Mouse (Mus musculus) forebrain, embryonic 14.5 days (tissue): ENCODE data around the gene A130010J15Rik. TPM values are rescaled to one million over a fixed set of nuclear protein-coding genes. Genes with fewer than 3 reads are reported as not detected.

Experiments
- ATAC-seq: fragments of 200-750 bp; cut with Nextera tagmentation; 2 replicates; pipeline ENCODE4 v1.8.0; 2017; ENCODE audit warnings: mild to moderate bottlenecking, moderate library complexity
- DNase-seq: peaks from one replicate; pipeline ENCODE4 v3.0.0-alpha.2; 2015; ENCODE audit warnings: low spot score
- H3K27ac ChIP-seq: fragments of 300-500 bp; sonication (generic); 2 replicates; pipeline ENCODE4 v1.5.1; 2014; ENCODE audit warnings: low read depth, mild to moderate bottlenecking, control low read depth, low read length, moderate library complexity
- H3K27me3 ChIP-seq: fragments of 300-500 bp; sonication (generic); replicated peaks from 2 replicates; pipeline ENCODE4 v1.6.1; 2014; ENCODE audit warnings: low read length, control low read depth, mixed read lengths; ENCODE audit not compliant: control insufficient read depth, insufficient read depth
- H3K36me3 ChIP-seq: fragments of 300-500 bp; sonication (generic); 2 replicates; pipeline ENCODE4 v1.6.1; 2014; ENCODE audit warnings: low read length, control low read depth; ENCODE audit not compliant: control insufficient read depth, insufficient read depth
- H3K4me1 ChIP-seq: fragments of 300-500 bp; sonication (generic); 2 replicates; pipeline ENCODE4 v1.6.1; 2014; ENCODE audit warnings: antibody characterized with exemption, low read length, control low read depth; ENCODE audit not compliant: control insufficient read depth, insufficient read depth
- H3K4me2 ChIP-seq: fragments of 300-500 bp; sonication (generic); 2 replicates; pipeline ENCODE4 v1.6.1; 2014; ENCODE audit warnings: mild to moderate bottlenecking, control low read depth, low read length
- H3K4me3 ChIP-seq: fragments of 300-500 bp; sonication (generic); 2 replicates; pipeline ENCODE4 v1.5.1; 2014; ENCODE audit warnings: low read depth, low read length, control low read depth
- H3K9ac ChIP-seq: fragments of 300-500 bp; sonication (generic); 2 replicates; pipeline ENCODE4 v1.6.1; 2014; ENCODE audit warnings: mild to moderate bottlenecking, low read length, control low read depth, moderate library complexity
- H3K9me3 ChIP-seq: fragments of 300-500 bp; sonication (generic); replicated peaks from 2 replicates; pipeline ENCODE4 v1.6.1; 2016; ENCODE audit warnings: low read length, control low read depth, mixed read lengths; ENCODE audit not compliant: control insufficient read depth
- WGBS: fragments of 180-500 bp; shearing (Covaris S2); extraction: QIAGEN DNeasy Blood & Tissue Kit; methylation state at CpG from one replicate; pipeline ENCODE4 v1.1.7; 2014; 5-methylcytosine and 5-hydroxymethylcytosine counted together
- polyA plus RNA-seq: library from polyadenylated mRNA; unstranded; fragments of >200 nt; fragmentation: Nextera tagmentation; extraction: Ambion mirVana; gene quantifications from 2 replicates; pipeline ENCODE4 v1.2.1, GENCODE M21; 2014

Gene A130010J15Rik
- polyA plus RNA-seq, 1 experiment from 2014 or later = 13.3 TPM

DNA sequence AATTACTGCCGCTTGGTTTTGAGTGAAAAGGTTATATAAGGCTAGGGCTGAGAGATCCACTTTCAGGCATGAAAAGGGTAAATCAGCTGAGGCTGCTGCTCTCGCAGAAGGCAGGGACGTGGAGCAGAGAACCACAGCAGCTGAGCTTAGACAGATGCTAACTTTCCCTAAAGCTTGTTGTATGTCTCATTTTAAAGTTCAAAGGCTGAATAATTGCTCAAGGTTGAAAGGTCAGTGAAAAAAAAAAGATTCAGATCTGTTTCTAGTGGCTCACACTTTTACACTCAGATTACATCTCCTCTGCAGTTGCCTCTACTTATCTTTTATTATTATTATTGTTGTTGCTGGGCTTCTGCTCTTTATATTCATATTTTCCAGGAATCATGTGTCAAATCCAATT is 57.7 kb downstream of the A130010J15Rik start:
- Histone ChIP-seq H3K36me3 (no peaks in the 10 kb centered on the region), H3K4me2 (no peak overlapping the region), H3K4me1 (no peaks in the 10 kb centered on the region), H3K4me3 (no peak overlapping the region), H3K9me3 (no peaks in the 10 kb centered on the region), H3K9ac (no peak overlapping the region), H3K27me3 (no peaks in the 10 kb centered on the region), H3K27ac (no peak overlapping the region)
- ATAC-seq = no peak
- 8% methylated on average over 3 of the region's 3 CpGs for WGBS
- DNase-seq = no peak

DNA sequence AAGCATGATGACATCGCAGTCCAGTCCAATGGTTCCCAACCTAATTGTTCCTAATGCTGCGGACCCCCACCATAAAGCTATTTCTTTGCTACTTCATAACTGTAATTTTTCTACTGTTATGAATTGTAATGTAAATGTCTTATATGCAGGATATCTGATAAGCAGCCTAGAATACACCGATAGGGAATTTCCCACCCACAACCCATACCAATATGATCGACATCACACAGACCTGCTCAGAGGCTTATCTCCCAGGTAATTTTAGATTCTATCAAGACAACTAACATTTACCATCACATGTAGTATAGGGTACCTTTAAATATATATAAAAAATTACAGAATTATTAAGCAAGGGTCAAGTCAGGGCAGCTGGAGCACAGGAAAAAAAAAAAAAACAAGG is 58.3 kb downstream of the A130010J15Rik start:
- Histone ChIP-seq H3K27me3 (no peaks in the 10 kb centered on the region), H3K4me1 (no peaks in the 10 kb centered on the region), H3K36me3 (no peaks in the 10 kb centered on the region), H3K4me3 (no peak overlapping the region), H3K27ac (no peak overlapping the region), H3K4me2 (no peak overlapping the region), H3K9me3 (no peaks in the 10 kb centered on the region), H3K9ac (no peak overlapping the region)
- 94% methylated on average over 4 of the region's 4 CpGs for WGBS
- DNase-seq = no peak
- ATAC-seq = no peak

DNA sequence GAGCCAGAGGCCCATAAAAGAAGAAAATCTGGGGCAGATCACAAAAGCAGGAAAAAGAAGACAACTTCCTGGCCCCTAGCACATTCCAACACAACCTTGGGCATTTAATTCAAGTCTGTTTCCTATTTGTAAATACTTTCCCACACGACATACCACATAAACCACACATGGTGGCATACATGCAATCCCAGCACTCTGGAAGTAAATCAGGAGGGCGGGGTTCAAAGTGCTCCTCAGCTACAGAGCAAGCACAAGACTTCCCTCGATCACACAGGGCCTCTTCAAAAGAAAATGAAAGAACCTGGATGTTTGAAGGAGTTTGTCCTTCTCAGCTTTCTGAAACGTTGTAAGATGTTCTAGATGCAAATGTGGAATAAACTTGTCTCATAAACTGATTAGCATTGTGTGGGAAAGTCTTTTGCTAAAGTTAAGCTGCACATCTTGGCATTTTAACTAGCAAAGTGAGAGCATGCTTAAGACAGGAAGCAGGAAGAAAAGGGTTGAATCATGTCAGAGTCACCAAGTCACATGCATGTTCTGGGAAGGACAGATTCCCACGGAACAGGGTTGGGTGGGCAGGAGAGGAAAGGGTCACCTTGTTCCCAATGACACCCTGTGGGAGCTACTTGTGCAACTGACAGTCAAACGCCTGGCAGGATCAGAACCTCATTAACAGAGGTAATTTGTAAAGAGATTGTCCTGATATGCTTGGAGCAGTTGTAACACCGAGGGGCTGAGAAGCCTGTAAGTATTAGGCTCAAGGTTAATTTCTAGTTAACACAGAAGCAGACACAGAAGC is 59.1 kb downstream of the A130010J15Rik start:
- Histone ChIP-seq H3K4me3 (no peak overlapping the region), H3K9me3 (no peaks in the 10 kb centered on the region), H3K9ac (no peak overlapping the region), H3K27me3 (no peaks in the 10 kb centered on the region), H3K27ac (no peak overlapping the region), H3K4me2 (no peak overlapping the region), H3K4me1 (no peaks in the 10 kb centered on the region), H3K36me3 (no peaks in the 10 kb centered on the region)
- ATAC-seq (no peak), DNase-seq (no peak)
- 50% methylated on average over 7 of the region's 7 CpGs for WGBS

Other genes starting within 250 kb of the A130010J15Rik start
- gene Syt14, start 132.3 kb upstream of the A130010J15Rik start, polyA plus RNA-seq = 6.9 and 10.0 TPM in 2 replicates
- 9.6 and 10.6 TPM in 2 replicates for gene Diexf, start 37.8 kb upstream of the A130010J15Rik start, polyA plus RNA-seq
- 0.35 and 0.60 TPM in 2 replicates for gene Irf6, start 14.9 kb upstream of the A130010J15Rik start, polyA plus RNA-seq
- 1.5 and 2.0 TPM in 2 replicates for gene Traf3ip3, start 33.7 kb downstream of the A130010J15Rik start, polyA plus RNA-seq
- 0.80 and 0.85 TPM in 2 replicates for gene Lamb3, start 39.7 kb downstream of the A130010J15Rik start, polyA plus RNA-seq
- 0.41 and 0.47 TPM in 2 replicates for gene Hsd11b1, start 96.0 kb downstream of the A130010J15Rik start, polyA plus RNA-seq
- 4.7 and 5.8 TPM in 2 replicates for gene G0s2, start 105.2 kb downstream of the A130010J15Rik start, polyA plus RNA-seq
- 36.1 and 44.6 TPM in 2 replicates for gene Camk1g, start 202.3 kb downstream of the A130010J15Rik start, polyA plus RNA-seq